Mouse (Mus musculus): ENCODE data around the gene Pcgf3.

DNA sequence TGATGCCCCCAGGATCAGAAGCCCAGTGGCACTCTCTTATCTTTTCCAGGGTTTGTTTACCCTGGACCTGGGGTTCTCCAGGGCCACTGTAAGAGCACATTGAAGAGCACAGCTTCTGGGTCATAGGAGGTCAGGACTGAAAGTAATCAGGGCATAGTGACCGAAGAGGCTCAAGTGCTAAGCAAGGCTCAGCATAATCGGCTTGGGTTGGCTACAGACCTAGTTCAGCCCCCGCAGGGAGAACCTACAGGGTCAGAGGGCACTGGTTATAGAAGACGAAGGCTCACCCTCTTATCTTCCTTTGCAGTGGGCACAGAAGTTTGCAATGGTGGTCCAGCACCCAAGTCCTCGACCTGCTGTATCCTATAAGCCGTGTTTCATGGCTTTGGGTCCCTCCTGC, 29.8 kb upstream of the Pcgf3 start:
- no peak for TF ChIP-seq CTCF (IDR thresholded peaks at IDR 0.05; ENCODE audit: low read depth)
- TF ChIP-seq EP300 (optimal IDR thresholded peaks at IDR 0.05): no peak
